Mouse (Mus musculus) T-cell, adult 2 months (primary cell): ENCODE data around the gene Dock9.
A peak's percentile ranks its signal among the peaks of the same experiment; 100 is the strongest.
"Not testable (repeated sequence)": the region's sequence is repeated elsewhere in the genome, so short reads cannot be mapped to it uniquely, and the experiment has no call there.

Experiments used
- DNase-seq: peaks from one replicate; pipeline ENCODE4 v3.0.0; 2022; ENCODE audit warnings: low spot score

Gene Dock9

DNA sequence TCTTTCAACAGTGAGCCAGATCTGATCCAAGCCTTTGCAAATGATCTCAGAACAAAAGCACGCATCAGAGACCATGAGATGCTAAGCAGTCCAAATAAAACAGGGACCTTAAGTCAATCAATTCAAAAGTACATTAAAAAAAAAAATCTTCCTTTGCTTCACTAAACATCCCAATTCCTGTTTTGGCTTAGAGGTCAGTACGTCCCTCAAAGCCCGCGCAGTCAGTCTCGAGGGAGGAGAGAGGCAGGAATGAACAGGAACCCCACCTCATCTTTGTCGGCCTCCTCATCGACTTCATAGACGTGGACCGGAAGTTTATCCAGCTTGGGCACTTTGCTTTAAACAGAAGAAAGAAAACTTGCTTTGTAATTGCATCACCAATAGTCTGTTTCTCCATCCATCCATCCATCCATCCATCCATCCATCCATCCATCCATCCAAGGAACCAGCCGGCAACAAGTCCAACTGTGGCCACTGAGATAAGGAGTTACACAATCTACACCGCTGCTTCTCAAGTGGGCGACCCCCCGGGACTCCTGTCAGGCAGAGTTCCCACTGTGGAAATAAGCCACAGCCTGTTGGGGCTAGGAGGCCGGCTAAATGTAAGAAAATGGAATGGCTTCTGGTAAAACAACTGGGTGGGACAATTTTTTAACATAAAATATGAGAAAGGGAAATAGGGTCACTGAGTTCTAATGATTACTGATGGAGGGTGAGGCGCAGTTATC is 137.3 kb downstream of the Dock9 start:
- no peak for DNase-seq

DNA sequence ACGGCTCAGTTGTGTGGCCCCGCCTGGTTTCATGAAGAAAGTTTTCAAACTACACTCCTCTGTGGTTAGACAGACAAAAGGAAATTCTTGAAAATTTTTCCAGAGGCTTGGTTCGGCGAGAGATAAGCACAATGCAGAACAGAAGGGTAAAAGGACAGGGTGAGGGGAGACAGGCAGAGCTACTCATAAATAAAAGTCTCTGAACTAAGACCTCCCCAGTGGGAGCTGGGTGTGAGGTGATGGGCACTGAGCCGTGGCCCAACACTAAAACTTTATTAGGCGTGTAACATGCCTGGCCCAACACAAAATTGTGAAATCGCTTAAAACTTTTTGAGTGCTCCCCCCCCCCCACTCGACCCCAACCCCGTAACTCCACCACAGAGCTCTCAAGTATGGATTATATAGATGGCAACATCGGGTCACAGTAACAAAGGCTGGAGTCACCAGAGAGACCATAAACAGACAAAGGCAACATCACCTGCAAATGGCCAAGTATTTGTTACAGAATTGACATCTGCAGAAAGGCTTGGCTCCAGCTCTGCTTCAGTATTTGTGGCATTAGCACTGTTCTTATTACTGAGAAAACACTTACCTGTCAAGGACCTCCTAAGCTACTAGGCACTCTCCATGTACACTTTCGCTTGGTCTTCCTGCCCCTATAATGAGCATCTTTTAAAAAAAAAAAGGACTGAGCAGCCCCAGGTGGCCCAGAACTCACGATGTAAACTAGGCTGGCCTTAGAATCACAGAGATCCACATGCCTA is 138.4 kb downstream of the Dock9 start:
- DNase-seq, result no peak

DNA sequence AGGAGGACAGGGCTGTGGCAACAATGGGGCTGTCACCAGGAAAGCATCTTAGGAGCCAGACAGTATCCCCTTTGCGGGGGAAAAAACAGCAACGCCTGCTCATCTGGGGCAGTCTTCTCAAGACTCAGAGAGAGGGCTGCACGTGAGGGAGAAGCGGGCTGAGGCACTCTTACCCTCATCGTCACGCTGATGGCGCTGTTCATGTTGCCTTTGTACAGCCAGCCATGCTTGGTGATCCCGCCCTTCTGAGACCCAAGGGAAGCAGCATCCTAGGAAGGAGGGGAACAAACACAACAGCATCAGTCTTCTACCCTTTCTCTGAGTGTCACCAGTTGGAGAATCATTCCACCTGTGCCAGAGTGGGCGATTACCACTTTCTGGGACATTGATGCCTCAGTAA is 139.1 kb downstream of the Dock9 start:
- DNase-seq, result no peak

DNA sequence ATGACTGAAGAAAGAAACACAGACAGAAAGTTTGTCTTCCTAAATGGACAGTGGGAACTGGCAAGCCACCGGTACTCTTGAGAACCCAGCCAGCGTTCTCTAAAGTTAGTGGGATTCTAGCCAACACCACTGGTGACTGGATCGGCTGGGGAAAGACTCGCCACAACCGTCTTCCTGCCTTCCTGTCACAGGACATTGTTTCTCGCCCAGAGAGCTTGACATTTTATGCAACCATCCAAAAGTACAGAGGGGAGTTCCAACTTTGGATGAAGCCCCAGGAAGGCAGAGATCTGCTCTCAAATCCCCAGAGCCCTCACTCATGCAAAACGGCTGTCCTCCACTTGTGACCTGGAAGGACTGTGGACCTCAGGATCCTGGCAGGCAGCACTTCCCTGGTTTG is 140.0 kb downstream of the Dock9 start:
- DNase-seq, result no peak

DNA sequence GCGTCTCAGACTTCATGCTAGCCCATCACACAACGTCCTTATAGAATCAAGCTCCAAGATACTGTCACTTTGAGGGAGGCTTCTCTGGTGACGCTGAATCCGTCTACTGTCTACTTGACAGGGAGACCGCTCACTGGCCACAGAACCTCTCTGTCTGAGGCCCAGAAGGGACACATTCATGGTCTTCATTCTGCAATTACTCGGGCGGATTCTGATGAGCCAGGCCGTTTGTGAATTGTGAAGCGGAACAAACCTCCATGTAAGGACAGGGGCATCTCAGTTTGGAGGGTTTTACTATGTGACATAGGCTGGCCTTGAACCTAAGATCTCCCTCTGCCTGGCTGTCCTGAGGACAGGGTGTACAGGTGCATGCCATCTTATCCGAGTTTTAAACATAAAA is 140.7 kb downstream of the Dock9 start:
- DNase-seq, result no peak

DNA sequence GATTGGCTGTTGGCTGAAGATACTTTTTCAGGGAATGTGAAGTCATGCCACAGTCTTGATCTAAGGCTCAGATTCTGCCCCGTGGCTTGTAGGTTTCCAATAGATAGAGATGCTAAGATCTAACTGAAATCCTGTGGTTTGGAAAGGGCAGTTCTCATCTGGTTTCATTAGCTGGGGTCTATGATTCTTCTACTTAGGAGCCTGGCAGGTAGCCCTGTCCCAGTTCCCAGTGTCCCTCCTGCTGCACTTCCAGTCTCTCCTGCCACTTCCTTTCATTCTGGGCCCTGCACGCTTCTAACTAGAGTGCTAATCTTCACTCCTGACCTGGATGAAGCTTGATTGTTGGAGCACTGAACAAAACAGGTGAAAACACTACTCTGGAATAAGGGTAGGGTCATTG is 142.7 kb downstream of the Dock9 start:
- no peak for DNase-seq

DNA sequence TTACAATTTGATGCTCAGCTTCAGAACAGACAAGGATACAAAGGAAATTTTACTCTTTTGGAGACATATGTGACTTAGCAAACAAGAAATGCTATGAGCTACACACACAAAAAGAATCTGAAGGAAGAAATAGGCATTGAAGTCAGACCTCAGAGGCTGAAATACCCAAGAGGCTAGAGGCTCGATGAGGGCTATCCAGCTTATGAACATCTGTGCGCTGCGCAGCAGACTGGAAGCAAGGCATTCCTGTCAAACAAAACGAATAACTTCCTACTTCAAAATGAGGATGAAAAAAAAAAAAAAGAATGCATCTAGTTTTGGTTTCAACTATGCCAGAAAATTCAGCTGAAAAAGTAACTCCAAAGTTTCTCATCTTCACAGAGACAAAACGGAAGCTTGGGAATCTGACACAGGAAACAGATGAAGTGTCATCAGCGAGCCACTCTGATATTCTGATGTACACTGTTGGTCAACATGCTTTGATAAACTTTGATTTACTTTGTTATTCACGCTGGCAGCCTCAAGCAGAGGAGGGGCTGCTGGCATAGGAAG is 143.1 kb downstream of the Dock9 start:
- DNase-seq, result no peak

DNA sequence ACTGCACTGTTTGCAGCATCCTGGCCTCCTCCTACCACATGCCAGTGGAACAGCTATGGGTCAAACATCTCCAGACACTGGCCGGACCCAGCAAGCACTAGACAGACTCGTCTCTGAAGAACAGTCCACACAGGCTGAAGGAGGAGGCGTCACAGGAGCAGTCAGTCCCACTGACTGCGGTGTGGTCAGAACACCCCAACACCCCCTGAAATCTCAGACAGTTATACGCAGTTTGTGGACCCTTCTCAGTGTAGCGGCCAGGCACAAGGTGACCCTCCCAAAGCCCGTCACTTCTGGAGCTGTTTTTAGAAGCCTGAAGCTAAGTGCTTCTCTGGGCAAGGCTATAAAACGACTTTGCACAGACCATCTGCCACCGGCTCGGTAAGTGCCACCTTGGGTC is 143.9 kb downstream of the Dock9 start:
- no peak for DNase-seq

DNA sequence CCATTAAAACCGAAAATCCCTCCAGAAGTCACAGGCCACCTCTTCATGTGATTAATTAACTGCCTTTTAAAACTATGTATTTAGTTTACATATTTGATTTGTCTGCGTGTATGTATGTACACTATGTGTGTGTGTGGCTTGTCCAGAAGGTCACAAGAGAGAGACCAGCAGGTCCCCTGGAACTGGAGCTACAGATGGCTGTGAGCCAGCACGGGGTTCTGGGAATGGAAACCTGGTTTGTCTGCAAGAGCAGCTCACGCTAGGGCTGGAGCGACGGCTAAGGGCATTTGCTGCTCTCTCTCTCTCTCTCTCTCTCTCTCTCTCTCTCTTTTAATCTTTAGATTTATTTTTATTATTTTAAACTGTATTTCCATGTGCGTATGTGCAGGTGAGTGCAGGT is 144.4 kb downstream of the Dock9 start:
- no peak for DNase-seq

DNA sequence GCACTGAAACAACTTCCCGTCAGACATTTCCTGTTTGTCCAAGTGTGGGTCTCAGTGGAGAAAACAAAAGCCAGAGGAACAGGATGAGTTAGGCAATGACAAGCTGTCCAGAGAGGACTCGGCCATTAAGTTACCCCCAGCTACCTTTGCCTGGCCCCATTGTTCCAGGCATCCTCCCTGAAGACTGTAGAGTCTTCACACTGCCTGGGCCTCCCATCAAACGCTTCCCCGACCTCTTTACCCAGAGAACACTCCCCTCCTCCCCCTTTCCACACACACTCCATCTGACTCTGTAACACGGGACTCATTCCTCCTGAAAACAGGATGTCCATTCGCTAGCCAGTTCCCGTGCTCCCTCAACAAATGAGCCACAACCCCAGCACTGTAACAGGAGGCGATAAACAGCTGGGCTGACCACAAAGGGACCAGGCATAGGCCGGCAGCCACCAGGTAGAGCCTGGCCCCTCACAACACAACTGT is 149.0 kb downstream of the Dock9 start:
- no peak for DNase-seq

DNA sequence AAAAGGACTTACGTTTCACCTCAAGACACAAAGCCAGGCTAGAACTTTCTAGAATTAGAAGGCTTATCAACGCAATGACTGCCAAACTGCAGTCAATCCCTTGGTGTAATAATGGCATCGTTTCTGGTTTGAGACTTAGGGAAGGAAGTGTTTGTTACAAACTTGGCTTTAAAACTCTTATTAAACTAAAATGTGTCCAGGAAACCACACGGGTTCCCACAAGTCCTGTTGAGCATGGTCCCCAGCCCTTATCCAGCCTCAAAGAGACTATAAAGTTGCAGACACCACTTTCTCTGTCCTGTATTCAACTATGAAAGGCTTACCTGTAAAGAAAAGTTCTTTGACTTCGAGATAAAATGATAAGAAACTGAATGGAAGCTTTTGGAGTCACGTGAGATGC is 149.9 kb downstream of the Dock9 start:
- DNase-seq, result no peak

DNA sequence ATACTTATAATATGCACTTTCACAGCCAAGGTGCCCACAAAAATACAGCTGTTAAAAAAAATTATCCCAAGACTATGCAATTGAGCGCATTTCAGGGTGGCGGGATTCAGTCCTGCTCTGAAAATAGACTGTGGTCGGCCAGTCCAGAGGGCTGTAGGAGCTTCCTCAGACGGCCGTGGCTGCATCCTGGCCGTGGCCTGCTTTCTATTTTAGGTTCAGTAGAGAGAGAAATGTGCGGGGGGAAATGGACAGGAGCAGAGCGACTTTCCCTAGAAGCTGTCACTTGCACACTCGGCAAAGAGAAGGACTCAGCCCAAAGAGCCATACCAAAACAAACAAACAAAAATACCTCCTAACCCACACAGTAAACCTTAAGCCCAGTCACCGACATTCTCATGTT is 151.0 kb downstream of the Dock9 start:
- DNase-seq, result no peak

DNA sequence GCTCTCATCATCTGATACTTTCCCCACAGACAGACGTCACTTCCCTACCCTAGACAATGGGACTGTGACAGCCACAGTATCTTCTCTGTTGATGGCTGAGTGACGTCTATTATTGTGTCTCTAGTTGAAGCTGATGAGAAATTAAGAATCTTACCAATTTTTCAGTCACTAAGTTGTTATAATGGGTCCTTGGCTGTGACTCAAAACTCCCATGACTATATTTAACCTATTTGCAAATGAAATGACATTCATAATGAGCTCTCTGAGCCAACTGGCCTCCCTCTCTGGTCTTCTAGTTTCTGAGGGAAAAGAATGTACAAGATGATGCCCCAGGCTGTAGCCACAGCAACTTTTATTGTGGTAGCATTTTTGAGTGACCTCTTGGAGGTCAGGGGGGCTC is 153.3 kb downstream of the Dock9 start:
- no peak for DNase-seq

DNA sequence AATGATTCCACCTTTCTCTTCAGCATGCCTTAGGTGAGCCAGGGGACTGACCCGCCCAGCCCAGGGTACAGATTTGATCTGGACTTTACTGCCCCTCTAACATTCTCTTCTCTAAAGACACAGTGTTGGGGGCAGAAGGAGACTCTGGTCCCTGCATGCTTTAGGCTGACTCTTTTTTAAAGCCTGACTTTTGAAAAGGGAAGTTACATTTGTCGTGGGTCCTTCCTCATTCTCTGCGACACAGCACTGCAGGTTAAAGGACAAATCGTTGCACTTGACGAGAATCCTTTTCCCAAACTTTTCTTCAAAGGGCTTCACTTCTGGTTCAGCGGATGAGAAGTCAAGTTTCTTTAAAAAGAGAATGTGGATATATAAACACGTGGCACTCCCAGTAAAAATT is 156.4 kb downstream of the Dock9 start:
- no peak for DNase-seq

DNA sequence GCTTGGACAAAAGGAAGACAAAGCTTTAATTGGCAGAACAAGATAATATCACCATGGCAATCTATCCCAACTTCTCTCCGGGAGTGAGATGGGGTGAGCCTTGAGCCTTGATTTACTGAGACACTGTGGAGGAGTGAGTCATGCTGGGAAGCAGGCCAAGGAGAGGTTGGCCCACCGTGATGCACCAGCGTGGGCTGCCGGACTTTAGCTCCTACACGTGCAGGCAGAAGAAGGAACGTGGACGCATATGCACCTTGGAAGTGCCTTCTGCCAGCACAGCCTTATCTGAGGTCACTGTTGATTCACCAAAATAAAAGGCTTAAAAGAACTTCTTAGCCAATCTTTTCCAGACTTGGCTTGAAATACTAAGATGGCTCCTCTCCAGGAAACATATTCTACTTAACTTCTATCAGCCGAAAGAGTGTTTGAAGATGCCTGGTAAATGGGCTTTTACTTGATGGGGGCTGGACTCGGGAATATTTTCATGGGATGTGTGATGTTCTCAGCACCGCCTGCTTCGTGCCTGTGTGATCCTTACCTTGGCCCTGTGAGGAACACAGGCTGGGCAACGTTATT is 160.6 kb downstream of the Dock9 start:
- DNase-seq, result no peak

DNA sequence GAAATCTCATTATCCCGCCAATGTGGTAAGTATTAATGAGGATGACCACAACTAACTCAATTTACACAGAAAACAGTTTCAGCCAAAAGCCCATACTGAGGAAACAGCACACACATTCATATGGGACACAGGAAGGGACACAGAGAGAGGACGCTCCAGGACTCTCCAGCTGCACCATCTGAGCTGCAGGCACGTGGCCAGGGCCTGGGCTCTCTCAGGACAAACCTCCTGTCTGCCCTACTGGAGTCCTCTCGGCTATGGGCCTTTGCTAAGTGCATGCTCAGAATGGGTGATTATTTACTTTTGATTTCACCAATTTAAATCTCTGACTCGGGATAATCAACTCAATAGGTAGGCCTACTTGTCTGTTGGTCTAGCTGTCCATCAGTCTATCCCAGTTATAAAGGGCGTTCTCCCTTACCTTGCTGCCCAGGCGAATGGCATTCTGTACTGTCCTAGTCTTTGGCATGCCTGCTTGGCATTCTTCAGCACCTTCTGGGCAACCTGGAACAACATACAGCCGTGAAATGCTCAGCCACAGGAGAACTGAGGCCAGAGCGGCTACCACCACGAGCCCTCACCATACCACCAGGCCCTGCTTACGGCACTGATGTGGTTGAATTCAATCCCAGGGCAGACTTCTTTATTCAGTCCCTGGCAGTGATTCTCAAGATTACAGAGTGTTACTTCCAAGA is 162.8 kb downstream of the Dock9 start:
- no peak for DNase-seq

DNA sequence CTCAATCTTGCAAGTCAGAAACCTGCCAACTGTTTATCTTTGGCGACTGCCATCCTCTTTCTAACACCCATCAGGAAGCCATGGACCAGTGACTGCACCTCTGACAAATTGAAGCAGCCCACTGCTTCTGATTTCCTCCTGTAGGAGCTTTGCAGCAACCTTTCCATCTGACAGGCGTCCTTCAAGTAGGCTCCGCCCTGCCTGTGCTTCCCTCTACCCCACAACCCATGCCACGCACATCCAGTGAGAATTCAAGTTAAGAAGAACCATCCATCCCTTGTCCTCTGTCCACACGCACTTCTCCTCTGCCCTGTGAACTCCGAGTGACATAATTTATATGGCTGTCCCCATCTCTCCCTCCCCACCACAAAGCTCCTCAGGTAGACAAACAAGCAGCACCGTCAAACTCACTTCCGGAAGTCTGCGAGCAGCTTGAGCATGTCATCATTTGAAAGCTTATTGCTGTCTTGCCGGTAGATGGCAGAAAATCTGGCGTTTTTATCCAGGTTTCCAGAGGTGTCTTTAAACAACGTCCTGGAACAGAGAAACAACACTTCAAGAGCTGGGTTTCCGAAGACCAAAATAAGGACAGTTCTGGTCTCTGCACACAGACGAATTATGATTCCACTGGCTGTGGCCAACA is 163.4 kb downstream of the Dock9 start:
- peak; percentile 5 for DNase-seq

DNA sequence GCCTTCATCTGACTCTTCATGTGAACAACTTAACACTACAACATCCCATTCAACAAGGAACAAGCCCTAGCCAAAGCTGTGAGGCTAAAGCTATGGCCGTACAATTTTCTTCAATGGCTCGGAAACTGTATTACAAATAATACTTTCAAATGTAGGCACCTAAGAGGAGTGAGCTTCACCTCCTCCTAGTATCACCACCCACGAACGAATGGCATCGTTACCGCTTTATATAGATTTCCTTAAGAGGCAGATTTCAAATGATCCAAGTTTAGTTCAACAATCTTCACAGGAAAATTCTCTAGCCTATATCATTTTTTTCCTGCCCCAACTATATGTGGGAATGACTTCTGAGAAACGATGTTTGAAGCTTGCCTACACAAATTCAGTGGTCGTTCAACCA is 165.7 kb downstream of the Dock9 start:
- DNase-seq, result no peak

DNA sequence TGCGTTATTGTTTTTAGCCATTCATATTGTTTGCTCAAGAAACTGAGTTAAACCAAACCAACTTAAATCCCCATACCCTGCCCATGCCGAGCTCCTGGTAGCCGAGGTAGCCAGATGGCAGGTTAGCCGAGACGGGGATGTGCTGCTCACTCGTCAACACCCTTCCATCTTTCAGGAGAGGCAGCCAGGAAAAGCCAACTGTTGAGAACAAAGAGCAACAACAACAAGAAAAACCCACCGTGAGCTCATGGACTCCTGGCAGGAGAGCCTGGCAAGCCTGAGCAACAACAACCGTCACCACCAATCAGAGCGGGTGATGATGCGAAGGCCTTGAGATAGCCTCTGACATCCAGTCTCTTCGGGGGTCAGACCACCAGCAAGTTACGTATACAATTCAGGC is 170.9 kb downstream of the Dock9 start:
- DNase-seq, result no peak

DNA sequence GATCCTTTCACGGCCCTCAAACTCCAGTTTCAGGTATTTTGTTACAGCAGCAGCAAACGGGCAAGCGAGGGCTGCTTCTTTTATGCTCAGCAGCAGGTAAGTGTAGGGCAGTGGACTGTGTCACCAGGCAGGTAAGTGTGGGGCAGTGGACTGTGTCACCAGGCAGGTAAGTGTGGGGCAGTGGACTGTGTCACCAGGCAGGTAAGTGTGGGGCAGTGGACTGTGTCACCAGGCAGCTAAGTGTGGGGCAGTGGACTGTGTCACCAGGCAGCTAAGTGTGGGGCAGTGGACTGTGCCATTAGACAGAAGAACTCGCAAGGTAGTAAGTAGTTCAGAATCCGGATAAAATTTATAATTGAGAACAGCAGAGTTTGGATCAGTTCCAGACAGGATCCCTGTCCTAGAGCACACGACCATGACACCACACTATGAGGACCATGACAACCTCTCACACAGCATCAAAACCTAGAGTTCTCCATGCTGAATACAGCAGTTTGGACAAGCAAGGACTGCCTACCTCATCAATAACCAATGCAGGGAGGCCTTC is 173.6 kb downstream of the Dock9 start:
- not testable (repeated sequence) for DNase-seq

DNA sequence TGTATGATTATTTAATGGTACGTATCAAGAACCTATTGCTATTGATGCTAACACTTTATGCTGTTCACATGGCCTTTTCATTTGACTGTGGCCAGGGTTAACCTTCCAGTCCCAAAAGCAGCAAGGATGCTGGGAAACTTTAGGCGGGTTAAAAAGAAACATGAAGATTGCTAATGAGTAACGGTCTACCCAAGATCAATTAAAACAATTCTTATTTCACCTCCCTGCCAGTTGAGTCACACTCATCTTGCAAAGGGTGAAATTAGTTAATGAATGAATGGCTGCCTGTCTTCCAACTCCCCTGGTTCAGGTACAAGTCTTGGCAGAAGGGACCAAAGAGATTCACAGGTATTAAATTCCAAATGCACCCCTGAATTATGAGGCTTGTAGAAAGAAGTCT is 175.8 kb downstream of the Dock9 start:
- DNase-seq, result no peak

DNA sequence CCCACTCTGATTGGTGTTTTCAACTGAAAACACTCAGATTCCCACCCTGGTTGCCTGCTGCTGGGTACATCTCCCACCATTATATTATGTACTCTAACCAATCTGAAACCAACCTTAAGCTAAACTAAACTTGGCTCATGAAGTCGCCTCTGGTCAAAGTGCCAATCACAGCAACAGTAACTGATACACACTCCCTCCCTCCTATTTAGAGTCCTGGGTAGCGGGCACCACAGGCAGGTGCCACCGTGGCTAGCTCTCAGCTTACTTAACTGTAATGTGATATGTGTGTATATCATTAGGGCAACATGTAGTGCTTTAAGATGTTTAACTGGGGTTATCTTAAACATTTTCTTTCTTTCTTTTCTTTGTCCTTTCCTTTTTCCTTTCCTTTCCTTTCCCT is 177.1 kb downstream of the Dock9 start:
- DNase-seq, result no peak
